Mouse (Mus musculus) heart, postnatal 10 days (tissue): ENCODE measurements around the gene Psd4. TPM values are rescaled to one million over a fixed set of nuclear protein-coding genes. Genes with fewer than 3 reads are reported as not detected.

Experiments
- DNase-seq, 2 experiments: peaks; one replicate each; pipeline ENCODE4 v3.0.0; 2021
- intact Hi-C: fragments of 180-260 bp; cut with DNase I; formaldehyde crosslinking; loops from one replicate; pipeline ENCODE4 v1.15.1; 2025
- total RNA-seq, 2 experiments: library from RNA; stranded (reverse); gene quantifications; 2 replicates each; pipeline ENCODE4 v1.2.3; 2021

The Psd4 gene
- total RNA-seq, 2 experiments from 2014 or later = 1.3 to 2.2 TPM

- intact Hi-C loops = no loop called here
- DNase-seq = no peak
Observed at GRCm38 (mm10) chr2:24385111-24385961, 18.0 kb downstream of the Psd4 start.

- no peak for DNase-seq
- intact Hi-C loops = no loop called here
Observed at GRCm38 (mm10) chr2:24386158-24386963, 19.0 kb downstream of the Psd4 start.

- intact Hi-C loops = no loop called here
- no peak for DNase-seq
Observed at GRCm38 (mm10) chr2:24386964-24387320, 19.6 kb downstream of the Psd4 start.

- intact Hi-C loops = no loop called here
- DNase-seq = no peak
Observed at GRCm38 (mm10) chr2:24387361-24388283, 20.2 kb downstream of the Psd4 start.

- DNase-seq = no peak
- intact Hi-C loops = no loop called here
Observed at GRCm38 (mm10) chr2:24393251-24393650, 25.9 kb downstream of the Psd4 start.

GRCm38 (mm10) chr2:24397115-24397514 is 29.7 kb downstream of the Psd4 start:
- intact Hi-C loops = no loop called here
- no peak for DNase-seq

GRCm38 (mm10) chr2:24400711-24401110 is 33.3 kb downstream of the Psd4 start:
- no peak for DNase-seq

GRCm38 (mm10) chr2:24405345-24406012 is 38.1 kb downstream of the Psd4 start:
- intact Hi-C loops = loop anchor here (1.0 to 5.0 kb wide), 4 partner anchors 48 to 1198 kb away; partner anchors contain the start of gene 4931423N10Rik
- DNase-seq = peak; percentile 74 to 85

More at GRCm38 (mm10) chr2:24400711-24401110, 33.3 kb downstream of the Psd4 start:
- intact Hi-C loops = no loop called here

GRCm38 (mm10) chr2:24407701-24408485 is 40.5 kb downstream of the Psd4 start:
- intact Hi-C loops = loop anchor here (2.0 to 5.0 kb wide), 3 partner anchors 83 to 1201 kb away; partner anchors contain the start of gene 4931423N10Rik
- no peak for DNase-seq

- peak; percentile 68 to 84 for DNase-seq
Observed at GRCm38 (mm10) chr2:24409166-24409565, 41.8 kb downstream of the Psd4 start.

GRCm38 (mm10) chr2:24413172-24413571 is 45.8 kb downstream of the Psd4 start:
- intact Hi-C loops = no loop called here
- no peak for DNase-seq

More at GRCm38 (mm10) chr2:24409166-24409565, 41.8 kb downstream of the Psd4 start:
- intact Hi-C loops = loop anchor here (1.0 to 5.0 kb wide), 4 partner anchors 82 to 1202 kb away; partner anchors contain the start of gene 4931423N10Rik

- DNase-seq = no peak
- intact Hi-C loops = no loop called here
Observed at GRCm38 (mm10) chr2:24413677-24414076, 46.3 kb downstream of the Psd4 start.

GRCm38 (mm10) chr2:24416668-24417067 is 49.3 kb downstream of the Psd4 start:
- intact Hi-C loops = no loop called here
- peak in 1 of 2 experiments; percentile 15 for DNase-seq

GRCm38 (mm10) chr2:24417106-24417505 is 49.7 kb downstream of the Psd4 start:
- intact Hi-C loops = no loop called here
- no peak for DNase-seq

- intact Hi-C loops = no loop called here
- no peak for DNase-seq
Observed at GRCm38 (mm10) chr2:24417564-24417963, 50.2 kb downstream of the Psd4 start.

GRCm38 (mm10) chr2:24421211-24421863 is 54.0 kb downstream of the Psd4 start:
- intact Hi-C loops = no loop called here
- DNase-seq = no peak

- intact Hi-C loops = no loop called here
- DNase-seq = no peak
Observed at GRCm38 (mm10) chr2:24422815-24423214, 55.4 kb downstream of the Psd4 start.

GRCm38 (mm10) chr2:24425630-24426029 is 58.2 kb downstream of the Psd4 start:
- intact Hi-C loops = no loop called here
- no peak for DNase-seq
